Mouse (Mus musculus) thymus, adult 2 months (tissue): Measurements from ENCODE around the gene Pla2g6. TPM values are rescaled to one million over a fixed set of nuclear protein-coding genes. Genes with fewer than 3 reads are reported as not detected.

Experiments used
- DNase-seq: peaks from one replicate; pipeline ENCODE4 v3.0.0; 2021
- H3K27ac ChIP-seq: fragments of 200-500 bp; 2 replicates; pipeline ENCODE4 v1.5.1; 2012; ENCODE audit warnings: low read length, control low read depth; ENCODE audit not compliant: control insufficient read depth, insufficient read depth
- H3K27me3 ChIP-seq: fragments of 200-500 bp; 2 replicates; pipeline ENCODE4 v1.6.1; 2012; ENCODE audit warnings: mild to moderate bottlenecking, low read length, moderate library complexity, mixed read lengths; ENCODE audit not compliant: control insufficient read depth, insufficient read depth
- H3K36me3 ChIP-seq: fragments of 200-500 bp; 2 replicates; pipeline ENCODE4 v1.6.1; 2012; ENCODE audit warnings: mild to moderate bottlenecking, low read length, moderate library complexity; ENCODE audit not compliant: control insufficient read depth, insufficient read depth
- H3K4me1 ChIP-seq: fragments of 200-500 bp; replicated peaks from 2 replicates; pipeline ENCODE4 v1.6.1; 2012; ENCODE audit warnings: low read length; ENCODE audit not compliant: control insufficient read depth, insufficient read depth
- H3K4me3 ChIP-seq: fragments of 200-500 bp; 2 replicates; pipeline ENCODE4 v1.5.1; 2012; ENCODE audit warnings: mild to moderate bottlenecking, low read length, control low read depth, moderate library complexity; ENCODE audit not compliant: control insufficient read depth, insufficient read depth
- CTCF ChIP-seq: fragments of 200-500 bp; IDR thresholded peaks from 2 replicates; pipeline ENCODE4 v1.5.1; 2012; ENCODE audit warnings: mild to moderate bottlenecking, control low read depth, low read length, moderate library complexity, borderline replicate concordance; ENCODE audit not compliant: control insufficient read depth, poor library complexity, insufficient read depth; ENCODE audit errors: extremely low read depth
- POLR2A ChIP-seq: fragments of 200-500 bp; IDR thresholded peaks from 2 replicates; pipeline ENCODE4 v1.6.1; 2012; ENCODE audit warnings: mild to moderate bottlenecking, low read length, control low read depth, moderate library complexity; ENCODE audit not compliant: control insufficient read depth, poor library complexity, insufficient read depth; ENCODE audit errors: extremely low read depth
- WGBS: fragments of 180-500 bp; shearing (Covaris S2); methylation state at CpG from one replicate; pipeline ENCODE4 v1.1.7; 2018; 5-methylcytosine and 5-hydroxymethylcytosine counted together
- polyA plus RNA-seq: library from polyadenylated mRNA; depleted of rRNA; stranded (reverse); fragments of >200 nt; gene quantifications from 2 replicates; pipeline ENCODE4 v1.2.3, GENCODE M21; 2012

Pla2g6 gene
- polyA plus RNA-seq, 1 experiment = 71.4 TPM

GRCm38 (mm10) chr15:79261757-79262156 is 66.4 kb downstream of the Pla2g6 start:
- peaks cover 10% of the 10 kb centered on the region for H3K27me3 ChIP-seq
- peak; percentile 13 for DNase-seq
- H3K4me1 ChIP-seq = peaks cover 21% of the 10 kb centered on the region
- no peak overlapping the region for H3K27ac ChIP-seq
- H3K4me3 ChIP-seq = peak overlapping the region; percentile 33; the same call in 1 of the 2 replicates
- no peaks in the 10 kb centered on the region for H3K36me3 ChIP-seq
- WGBS = 2% methylated on average over 18 of the region's 28 CpGs
- TF ChIP-seq POLR2A = no peak
- no peak for TF ChIP-seq CTCF

- 2% methylated on average over 55 of the region's 62 CpGs for WGBS
- H3K4me1 ChIP-seq = peaks cover 21% of the 10 kb centered on the region
- peaks cover 10% of the 10 kb centered on the region for H3K27me3 ChIP-seq
- peak overlapping the region; percentile 43 for H3K4me3 ChIP-seq
- no peak for TF ChIP-seq POLR2A
- no peak for TF ChIP-seq CTCF
- H3K27ac ChIP-seq = no peak overlapping the region
- peak; percentile 14 for DNase-seq
- no peaks in the 10 kb centered on the region for H3K36me3 ChIP-seq
These were observed 67.0 kb downstream of the Pla2g6 start for GRCm38 (mm10) chr15:79261095-79261725.

GRCm38 (mm10) chr15:79258521-79258920 is 69.7 kb downstream of the Pla2g6 start:
- H3K27me3 ChIP-seq = peaks cover 12% of the 10 kb centered on the region
- WGBS = 58% methylated on average over 17 of the region's 17 CpGs

GRCm38 (mm10) chr15:79254661-79255060 is 73.5 kb downstream of the Pla2g6 start, which contains the start of gene Slc16a8:
Gene Slc16a8, minus strand, starts transcription at chr15:79254761.
- Histone ChIP-seq H3K36me3 (no peaks in the 10 kb centered on the region), H3K4me1 (no peaks in the 10 kb centered on the region), H3K27ac (no peak within 1 kb of the TSS), H3K4me3 (no peak within 1 kb of the TSS), H3K27me3 (peaks cover 18% of the 10 kb centered on the region)
- 74% methylated on average over 3 of the region's 3 CpGs for WGBS
- no peak for TF ChIP-seq CTCF
- TF ChIP-seq POLR2A = no peak
- no peak for DNase-seq

More at GRCm38 (mm10) chr15:79258521-79258920, 69.7 kb downstream of the Pla2g6 start:
- TF ChIP-seq CTCF (no peak), POLR2A (no peak)
- no peak overlapping the region for H3K4me3 ChIP-seq
- no peak for DNase-seq
- H3K27ac ChIP-seq = no peak overlapping the region
- peaks cover 9% of the 10 kb centered on the region for H3K4me1 ChIP-seq
- H3K36me3 ChIP-seq = no peaks in the 10 kb centered on the region

GRCm38 (mm10) chr15:79252580-79252979 is 75.6 kb downstream of the Pla2g6 start:
- 47% methylated on average over 24 of the region's 24 CpGs for WGBS
- H3K27me3 ChIP-seq = peaks cover 18% of the 10 kb centered on the region
- H3K4me3 ChIP-seq = no peak overlapping the region
- no peaks in the 10 kb centered on the region for H3K36me3 ChIP-seq
- no peak overlapping the region for H3K27ac ChIP-seq
- TF ChIP-seq POLR2A (no peak), CTCF (no peak)
- no peaks in the 10 kb centered on the region for H3K4me1 ChIP-seq
- no peak for DNase-seq

GRCm38 (mm10) chr15:79251781-79252491 is 76.3 kb downstream of the Pla2g6 start:
- Histone ChIP-seq H3K4me3 (no peak overlapping the region), H3K4me1 (no peaks in the 10 kb centered on the region), H3K27me3 (peaks cover 18% of the 10 kb centered on the region), H3K27ac (no peak overlapping the region), H3K36me3 (no peaks in the 10 kb centered on the region)
- WGBS = 6% methylated on average over 61 of the region's 61 CpGs
- no peak for DNase-seq
- no peak for TF ChIP-seq CTCF
- TF ChIP-seq POLR2A = no peak
